Mouse (Mus musculus): ENCODE measurements around the gene Snx30.
A peak's percentile ranks its signal among the peaks of the same experiment; 100 is the strongest.

The Snx30 gene

DNA sequence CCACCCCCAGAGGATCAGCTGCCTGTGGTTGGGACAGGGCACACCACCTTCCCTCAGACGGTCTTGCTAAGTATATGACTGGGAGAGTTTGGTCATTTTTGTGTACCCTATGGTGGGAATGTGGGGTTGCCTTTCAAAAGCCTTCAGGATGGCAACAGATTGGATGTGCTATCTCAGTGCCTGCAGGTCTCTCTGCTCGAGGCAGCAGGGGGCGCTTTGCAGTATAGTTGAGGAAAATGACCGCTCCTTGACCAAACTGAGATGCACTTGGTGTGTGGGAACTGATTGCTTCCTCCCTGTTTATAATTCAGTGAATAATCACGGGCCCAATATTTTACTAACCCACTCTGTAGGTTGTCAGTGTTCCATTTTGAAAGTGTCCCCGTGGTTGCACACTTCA is 96.9 kb downstream of the Snx30 start:
- DNase-seq (ENCODE audit: low spot score): no peak

DNA sequence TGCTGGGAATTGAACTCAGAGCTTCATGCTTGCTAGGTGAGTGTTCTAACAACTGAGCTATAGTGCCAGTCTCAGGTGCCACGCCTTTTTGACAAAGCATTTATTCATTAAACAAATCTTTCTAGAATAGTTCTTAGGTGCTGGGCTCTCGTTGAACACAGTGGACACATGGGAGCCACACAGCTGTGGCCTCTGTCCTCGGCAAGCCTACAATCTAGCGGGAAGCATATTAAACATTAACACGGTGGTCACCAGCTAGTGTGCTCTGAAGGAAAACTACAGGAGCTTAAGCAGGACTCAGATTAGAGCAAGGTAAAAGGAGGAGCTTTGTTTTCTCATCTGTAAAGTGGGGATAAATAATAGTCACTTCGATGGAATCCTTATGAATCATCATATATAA is 101.5 kb downstream of the Snx30 start:
- DNase-seq (ENCODE audit: low spot score): no peak

DNA sequence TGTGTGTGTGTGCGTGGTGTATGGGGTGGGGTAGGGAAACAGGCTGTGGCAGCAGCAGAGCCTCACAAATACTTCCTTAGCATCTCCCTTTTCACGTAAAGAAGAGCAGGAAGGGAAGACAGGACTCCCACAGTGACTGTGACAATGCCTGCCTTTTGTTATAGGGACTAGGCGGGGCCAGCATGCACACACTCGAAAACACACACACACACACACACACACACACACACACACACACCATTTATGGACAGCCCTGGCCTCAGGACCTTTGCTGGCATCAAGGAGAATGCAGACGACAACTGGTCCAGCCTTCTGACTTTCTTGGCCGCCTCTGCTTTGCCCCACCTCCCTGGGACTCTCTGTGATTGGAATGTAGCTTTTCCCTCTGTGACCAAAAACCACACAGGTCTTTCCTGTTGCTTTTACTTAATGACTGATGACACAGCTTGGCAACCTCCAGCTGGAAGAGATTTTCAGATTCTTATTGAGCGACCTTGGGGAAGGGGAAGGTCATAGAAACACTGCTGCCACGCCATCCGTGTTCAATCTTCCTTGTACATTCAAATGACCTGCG is 102.1 kb downstream of the Snx30 start:
- no peak for DNase-seq (ENCODE audit: low spot score)

DNA sequence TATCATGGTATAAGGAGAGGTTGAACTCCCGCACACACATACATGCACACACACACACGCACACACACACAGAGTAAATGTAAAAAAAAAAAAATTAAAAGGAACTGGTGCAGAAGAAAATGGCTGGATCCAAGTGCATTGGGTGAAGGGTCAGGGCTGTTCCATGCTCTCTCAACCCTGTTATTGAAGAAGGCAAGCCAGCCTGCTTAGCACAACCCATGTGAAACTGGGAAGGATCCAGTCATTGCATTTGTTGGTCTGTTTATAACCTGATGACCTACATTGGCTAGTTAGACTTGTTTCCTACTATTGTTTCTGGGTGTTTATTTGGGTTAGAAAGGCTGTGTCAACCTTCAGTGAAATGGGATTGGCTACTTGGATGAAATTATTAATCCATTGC is 103.1 kb downstream of the Snx30 start:
- no peak for DNase-seq (ENCODE audit: low spot score)

DNA sequence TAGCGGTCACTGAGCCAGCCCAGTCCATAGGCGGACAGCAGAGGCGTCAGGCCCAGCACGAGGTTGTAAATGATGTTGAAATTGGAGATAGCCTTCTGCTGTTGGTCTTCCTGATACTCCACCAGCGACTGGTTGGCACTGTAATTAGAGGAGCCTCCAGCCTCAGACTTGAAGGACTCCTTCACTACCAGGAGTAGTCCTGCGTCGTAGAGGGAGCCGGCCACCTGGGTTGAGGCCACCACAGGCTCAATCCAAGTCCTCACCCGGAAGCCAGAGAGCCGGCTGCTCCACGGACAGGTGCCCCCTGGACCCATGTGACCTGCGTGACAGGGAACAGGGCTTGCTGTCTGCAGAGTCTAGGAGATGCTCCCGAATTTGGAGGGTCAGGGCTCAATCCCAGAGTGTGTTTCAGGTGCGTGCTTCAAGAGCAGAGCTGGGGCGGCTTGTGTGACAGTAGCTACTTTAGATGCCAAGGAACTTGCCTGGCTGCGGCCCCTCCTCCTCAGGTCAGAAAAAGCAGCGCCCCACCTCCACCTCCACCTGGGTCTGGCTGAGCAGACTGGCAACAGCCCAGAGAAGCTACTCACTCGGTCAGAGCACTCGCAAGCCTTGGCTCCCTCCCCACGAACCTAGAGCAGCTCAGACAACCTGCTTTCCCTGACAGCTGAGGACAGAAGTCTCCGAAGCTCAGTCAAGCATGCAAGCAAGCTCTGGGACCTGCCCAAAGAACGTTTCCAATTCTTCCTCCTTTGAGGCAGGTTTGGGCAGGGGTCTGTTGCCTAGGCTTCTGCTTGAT is 109.2 kb downstream of the Snx30 start, which contains the start of gene Slc46a2:
TSS of gene Slc46a2 (minus strand) at position 449 of the 796 bp plus-strand sequence.
- DNase-seq (ENCODE audit: low spot score): no peak

DNA sequence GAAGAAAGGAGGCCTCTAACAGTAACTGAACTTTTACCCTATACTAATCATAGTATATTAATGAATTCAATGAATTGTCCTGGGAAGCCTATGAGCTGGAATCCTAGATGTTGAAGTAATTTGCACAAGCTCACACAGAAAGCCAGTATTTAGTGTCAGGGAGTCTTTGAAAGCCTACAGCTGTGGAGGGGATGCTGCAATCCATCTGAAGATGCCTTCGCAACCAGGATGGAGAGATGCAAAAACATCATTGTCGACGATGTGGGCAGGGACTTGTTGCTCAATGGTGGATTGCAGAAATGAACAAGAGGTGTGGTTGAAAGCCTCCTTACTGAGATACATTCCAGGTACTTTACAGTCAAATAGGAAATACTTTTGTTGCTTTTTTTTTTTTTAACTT is 112.3 kb downstream of the Snx30 start:
- DNase-seq (ENCODE audit: low spot score): no peak

DNA sequence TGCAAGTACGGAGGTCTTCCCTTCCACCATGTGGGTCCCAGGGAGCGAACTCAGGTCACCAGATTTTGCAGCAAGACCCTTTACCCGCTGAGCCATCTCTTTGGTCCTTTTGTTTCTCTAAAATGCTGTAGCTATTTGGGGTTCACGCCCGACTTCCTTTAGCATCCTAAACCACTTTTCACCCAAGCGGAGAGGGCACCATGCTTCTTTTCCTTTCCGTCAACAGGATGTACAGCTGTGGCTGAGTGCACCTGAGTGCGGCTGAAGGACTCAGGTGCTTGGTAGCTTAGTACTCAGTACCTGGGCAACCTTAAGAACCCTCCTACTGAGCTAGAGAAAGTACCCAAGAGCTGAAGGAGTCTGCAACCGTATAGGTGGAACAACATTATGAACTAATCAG is 119.4 kb downstream of the Snx30 start:
- DNase-seq (ENCODE audit: low spot score): no peak

DNA sequence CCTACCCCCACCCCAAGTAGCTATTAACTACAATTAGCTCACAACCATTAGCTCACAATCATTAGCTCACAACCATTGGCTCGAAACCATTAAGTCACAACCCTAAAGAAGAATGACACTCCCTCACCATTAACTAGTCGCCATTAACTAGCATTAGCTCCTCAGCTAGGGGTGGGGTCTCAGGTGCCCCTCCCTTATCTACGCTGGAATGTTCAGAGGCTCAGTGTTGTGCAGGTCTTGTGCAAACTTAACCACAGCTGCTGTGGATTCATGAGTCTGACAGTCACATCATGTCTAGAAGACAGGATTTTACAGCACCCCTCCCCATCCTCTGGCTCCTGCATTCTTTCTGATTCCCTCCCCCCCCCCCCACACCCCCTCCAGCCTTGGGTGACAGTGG is 122.0 kb downstream of the Snx30 start:
- DNase-seq (ENCODE audit: low spot score): no peak

DNA sequence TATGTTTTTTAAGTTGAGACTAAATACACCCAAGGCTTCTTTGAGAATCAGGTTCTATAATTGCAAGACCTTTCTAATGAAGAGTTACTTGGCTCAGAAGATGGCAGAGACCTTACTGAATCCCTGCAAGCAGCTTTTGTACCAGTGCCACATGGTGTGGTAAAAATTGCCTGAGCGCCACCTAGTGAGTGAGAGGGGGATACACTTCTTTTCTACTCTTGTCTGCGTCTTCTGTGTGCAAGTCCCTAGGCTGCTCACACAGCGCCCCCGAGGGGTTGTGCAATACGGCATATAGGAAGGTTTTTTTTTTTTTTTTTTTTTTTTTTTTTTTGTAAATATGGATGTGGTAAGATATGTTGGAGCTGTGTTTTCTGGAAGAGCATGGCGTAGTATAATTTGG is 122.7 kb downstream of the Snx30 start:
- peak; percentile 40 for DNase-seq (ENCODE audit: low spot score)

DNA sequence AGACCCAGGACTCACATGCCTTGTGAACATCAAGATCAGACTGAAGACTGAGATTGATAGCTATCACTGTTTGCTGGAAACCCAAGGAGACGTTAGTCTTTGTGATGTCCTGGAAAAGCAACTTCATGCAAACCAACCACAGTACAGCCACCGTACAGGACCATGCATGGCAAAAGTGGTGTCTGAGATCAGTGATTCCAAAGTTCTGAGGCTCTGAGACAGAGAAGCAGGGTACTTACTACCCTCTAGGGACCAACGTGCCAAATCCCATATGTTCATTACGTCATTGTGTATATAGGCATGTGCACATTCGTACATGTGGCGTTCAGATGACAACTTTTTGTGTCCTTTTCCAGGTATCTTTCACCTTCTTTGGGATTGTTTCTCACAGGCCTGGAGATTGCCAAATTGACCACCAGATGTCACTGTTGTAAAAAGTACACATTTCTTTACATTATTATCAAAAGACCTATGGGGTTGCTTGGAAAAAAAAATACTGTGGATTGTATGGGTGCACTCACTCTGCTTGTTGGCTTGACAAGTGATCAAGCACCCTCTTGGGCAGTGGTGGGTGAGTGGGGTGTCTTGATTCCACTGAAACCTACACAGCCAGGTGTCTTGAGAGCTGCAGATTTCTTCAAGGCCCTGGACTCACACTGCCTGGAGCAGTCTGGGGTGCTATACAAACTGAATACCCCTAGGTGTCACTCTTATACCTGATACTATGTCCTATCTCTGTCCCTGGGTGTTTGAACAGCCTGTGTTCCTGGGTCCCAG is 127.1 kb downstream of the Snx30 start:
- DNase-seq (ENCODE audit: low spot score): no peak

DNA sequence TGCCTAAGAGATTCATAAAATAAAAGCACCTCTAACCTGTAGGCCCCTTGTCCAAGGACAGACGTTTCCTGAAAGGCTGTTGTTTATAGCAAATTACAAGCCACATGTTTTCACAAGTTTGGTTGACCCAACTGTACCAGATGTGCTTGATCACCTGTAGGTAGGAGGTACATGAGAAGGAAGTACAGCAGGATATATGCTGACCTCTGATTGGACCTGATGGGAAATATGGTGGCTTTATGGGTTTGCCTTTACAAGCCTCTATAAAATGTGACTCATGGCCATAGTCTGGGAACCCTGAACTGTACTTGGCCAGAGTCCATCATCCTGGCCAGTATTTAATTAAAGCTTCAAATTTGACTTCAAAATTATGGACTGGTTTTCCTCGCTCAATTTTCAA is 131.9 kb downstream of the Snx30 start:
- DNase-seq (ENCODE audit: low spot score): no peak

Measured in ovary, postnatal 14 days (tissue).